Mouse (Mus musculus): ENCODE results near the gene Sppl2b. TPM values are rescaled to one million over a fixed set of nuclear protein-coding genes. Genes with fewer than 3 reads are reported as not detected.
A peak's percentile ranks its signal among the peaks of the same experiment; 100 is the strongest.

The Sppl2b gene
- total and polyA plus RNA-seq, 2 experiments from 2014 or later: 78.6 to 132 TPM

- Histone ChIP-seq H3K36me3 (ENCODE audit: insufficient read depth, low read length) (peaks cover 19% of the 10 kb centered on the region), H3K4me1 (ENCODE audit: insufficient read depth, low read length) (no peaks in the 10 kb centered on the region), H3K4me3 (ENCODE audit: low read depth, low read length) (no peak within 1 kb of the TSS), H3K4me2 (ENCODE audit: low read depth, low read length, poor library complexity, severe bottlenecking) (no peak within 1 kb of the TSS), H3K9ac (replicated peaks; ENCODE audit: low read length, poor library complexity, severe bottlenecking) (no peak within 1 kb of the TSS), H3K27me3 (ENCODE audit: insufficient read depth, low read length) (no peaks in the 10 kb centered on the region), H3K9me3 (ENCODE audit: low read length) (no peaks in the 10 kb centered on the region), H3K27ac (ENCODE audit: low read depth, low read length) (no peak within 1 kb of the TSS)
- 44% methylated on average over 9 of the region's 9 CpGs for WGBS
- ATAC-seq (ENCODE audit: low FRiP score): no peak; the same call in 1 of the 2 replicates
- DNase-seq (ENCODE audit: low spot score): no peak
- TF ChIP-seq CTCF (IDR thresholded peaks at IDR 0.05): no peak
Measured at GRCm38 (mm10) chr10:80871581-80871980, 16.5 kb downstream of the Sppl2b start, which contains the start of gene Tmprss9. TSS of gene Tmprss9 (plus strand) at chr10:80871848.

- Histone ChIP-seq H3K27ac (ENCODE audit: low read depth, low read length) (no peak overlapping the region), H3K36me3 (ENCODE audit: insufficient read depth, low read length) (no peaks in the 10 kb centered on the region), H3K4me1 (ENCODE audit: insufficient read depth, low read length) (no peaks in the 10 kb centered on the region), H3K9ac (replicated peaks; ENCODE audit: low read length, poor library complexity, severe bottlenecking) (no peak overlapping the region), H3K27me3 (ENCODE audit: insufficient read depth, low read length) (no peaks in the 10 kb centered on the region), H3K4me2 (ENCODE audit: low read depth, low read length, poor library complexity, severe bottlenecking) (no peak overlapping the region), H3K9me3 (ENCODE audit: low read length) (no peaks in the 10 kb centered on the region), H3K4me3 (ENCODE audit: low read depth, low read length) (no peak overlapping the region)
- no peak for DNase-seq (ENCODE audit: low spot score)
- no peak for TF ChIP-seq CTCF (IDR thresholded peaks at IDR 0.05)
- no peak for ATAC-seq (ENCODE audit: low FRiP score)
- WGBS: 79% methylated on average over 9 of the region's 9 CpGs
Measured at GRCm38 (mm10) chr10:80874035-80874434, 19.0 kb downstream of the Sppl2b start.

GRCm38 (mm10) chr10:80876028-80876427 is 21.0 kb downstream of the Sppl2b start:
- Histone ChIP-seq H3K9me3 (ENCODE audit: low read length) (no peaks in the 10 kb centered on the region), H3K4me3 (ENCODE audit: low read depth, low read length) (no peak overlapping the region), H3K4me1 (ENCODE audit: insufficient read depth, low read length) (no peaks in the 10 kb centered on the region), H3K27me3 (ENCODE audit: insufficient read depth, low read length) (no peaks in the 10 kb centered on the region), H3K36me3 (ENCODE audit: insufficient read depth, low read length) (no peaks in the 10 kb centered on the region), H3K27ac (ENCODE audit: low read depth, low read length) (no peak overlapping the region), H3K4me2 (ENCODE audit: low read depth, low read length, poor library complexity, severe bottlenecking) (no peak overlapping the region), H3K9ac (replicated peaks; ENCODE audit: low read length, poor library complexity, severe bottlenecking) (no peak overlapping the region)
- no peak for ATAC-seq (ENCODE audit: low FRiP score)
- WGBS: 27% methylated on average over 5 of the region's 5 CpGs
- TF ChIP-seq CTCF (IDR thresholded peaks at IDR 0.05): peak; percentile 83
- peak; percentile 39 for DNase-seq (ENCODE audit: low spot score)

GRCm38 (mm10) chr10:80876594-80876993 is 21.5 kb downstream of the Sppl2b start:
- Histone ChIP-seq H3K27me3 (ENCODE audit: insufficient read depth, low read length) (no peaks in the 10 kb centered on the region), H3K4me3 (ENCODE audit: low read depth, low read length) (no peak overlapping the region), H3K36me3 (ENCODE audit: insufficient read depth, low read length) (no peaks in the 10 kb centered on the region), H3K27ac (ENCODE audit: low read depth, low read length) (no peak overlapping the region), H3K9ac (replicated peaks; ENCODE audit: low read length, poor library complexity, severe bottlenecking) (no peak overlapping the region), H3K4me1 (ENCODE audit: insufficient read depth, low read length) (no peaks in the 10 kb centered on the region), H3K4me2 (ENCODE audit: low read depth, low read length, poor library complexity, severe bottlenecking) (no peak overlapping the region), H3K9me3 (ENCODE audit: low read length) (no peaks in the 10 kb centered on the region)
- DNase-seq (ENCODE audit: low spot score): no peak
- WGBS: 8% methylated on average over 3 of the region's 3 CpGs
- no peak for TF ChIP-seq CTCF (IDR thresholded peaks at IDR 0.05)
- no peak for ATAC-seq (ENCODE audit: low FRiP score)

GRCm38 (mm10) chr10:80880131-80880641 is 25.1 kb downstream of the Sppl2b start:
- Histone ChIP-seq H3K36me3 (ENCODE audit: insufficient read depth, low read length) (no peaks in the 10 kb centered on the region), H3K4me2 (ENCODE audit: low read depth, low read length, poor library complexity, severe bottlenecking) (no peak overlapping the region), H3K9ac (replicated peaks; ENCODE audit: low read length, poor library complexity, severe bottlenecking) (no peak overlapping the region), H3K27me3 (ENCODE audit: insufficient read depth, low read length) (no peaks in the 10 kb centered on the region), H3K4me1 (ENCODE audit: insufficient read depth, low read length) (no peaks in the 10 kb centered on the region), H3K9me3 (ENCODE audit: low read length) (no peaks in the 10 kb centered on the region), H3K4me3 (ENCODE audit: low read depth, low read length) (no peak overlapping the region), H3K27ac (ENCODE audit: low read depth, low read length) (no peak overlapping the region)
- peak; percentile 66 for DNase-seq (ENCODE audit: low spot score)
- peak; percentile 81 for TF ChIP-seq CTCF (IDR thresholded peaks at IDR 0.05)
- ATAC-seq (ENCODE audit: low FRiP score): no peak
- 23% methylated on average over 5 of the region's 5 CpGs for WGBS

GRCm38 (mm10) chr10:80880901-80881300 is 25.8 kb downstream of the Sppl2b start:
- ATAC-seq (ENCODE audit: low FRiP score) (no peak), DNase-seq (ENCODE audit: low spot score) (no peak)
- Histone ChIP-seq H3K27me3 (ENCODE audit: insufficient read depth, low read length) (no peaks in the 10 kb centered on the region), H3K4me1 (ENCODE audit: insufficient read depth, low read length) (no peaks in the 10 kb centered on the region), H3K4me3 (ENCODE audit: low read depth, low read length) (no peak overlapping the region), H3K4me2 (ENCODE audit: low read depth, low read length, poor library complexity, severe bottlenecking) (no peak overlapping the region), H3K9ac (replicated peaks; ENCODE audit: low read length, poor library complexity, severe bottlenecking) (no peak overlapping the region), H3K27ac (ENCODE audit: low read depth, low read length) (no peak overlapping the region), H3K36me3 (ENCODE audit: insufficient read depth, low read length) (no peaks in the 10 kb centered on the region), H3K9me3 (ENCODE audit: low read length) (no peaks in the 10 kb centered on the region)
- no peak for TF ChIP-seq CTCF (IDR thresholded peaks at IDR 0.05)
- whole genome bisulfite sequencing: 76% methylated on average over 2 of the region's 2 CpGs
